Mouse (Mus musculus): ENCODE data around the gene Acadl. TPM values are rescaled to one million over a fixed set of nuclear protein-coding genes. Genes with fewer than 3 reads are reported as not detected.

The Acadl gene
- total RNA-seq, 2 experiments from 2014 or later: 50.5 to 55.5 TPM

GRCm38 (mm10) chr1:66792838-66793466 is 70.1 kb downstream of the Acadl start:
- ATAC-seq (replicated peaks; ENCODE audit: poor library complexity, severe bottlenecking): no peak

- ATAC-seq (replicated peaks; ENCODE audit: poor library complexity, severe bottlenecking): no peak
These were observed 80.8 kb downstream of the Acadl start for GRCm38 (mm10) chr1:66782296-66782695.

GRCm38 (mm10) chr1:66781027-66781426 is 82.0 kb downstream of the Acadl start:
- peak; percentile 88 for ATAC-seq (replicated peaks; ENCODE audit: poor library complexity, severe bottlenecking)

Other genes with a start within 250 kb of the Acadl start
- 65.5 and 81.7 TPM in 2 replicates for gene Rpe, start 162.4 kb downstream of the Acadl start, total RNA-seq (2014; fragmentation: Nextera tagmentation)
- gene Rpe, start 162.4 kb downstream of the Acadl start, total RNA-seq (2017): 57.0 and 75.1 TPM in 2 replicates
- gene Kansl1l, start 45.7 kb downstream of the Acadl start, total RNA-seq (2014; fragmentation: Nextera tagmentation): 22.5 and 28.0 TPM in 2 replicates
- gene Kansl1l, start 45.7 kb downstream of the Acadl start, total RNA-seq (2017): 29.3 and 30.8 TPM in 2 replicates
- not detected in 2 replicates for gene Myl1, start 82.1 kb upstream of the Acadl start, total RNA-seq (2014; fragmentation: Nextera tagmentation)
- not detected in 2 replicates for gene Myl1, start 82.1 kb upstream of the Acadl start, total RNA-seq (2017)
- 32.9 and 51.0 TPM in 2 replicates for gene Lancl1, start 175.6 kb upstream of the Acadl start, total RNA-seq (2014; fragmentation: Nextera tagmentation)
- 33.8 and 33.9 TPM in 2 replicates for gene Lancl1, start 175.6 kb upstream of the Acadl start, total RNA-seq (2017)

Measured in granulocyte monocyte progenitor cell, adult 5-6 weeks (primary cell).